Mouse (Mus musculus) MEL (cell line): ENCODE data around the gene Sdr39u1. TPM values are rescaled to one million over a fixed set of nuclear protein-coding genes. Genes with fewer than 3 reads are reported as not detected.

Source experiments
- DNase-seq: peaks from one replicate; pipeline ENCODE4 v3.0.0; 2011; ENCODE audit warnings: low read depth, low spot score
- H3K27ac ChIP-seq: 2 replicates; pipeline ENCODE4 v1.5.1; 2012; ENCODE audit warnings: low read depth, mild to moderate bottlenecking, control low read depth, low read length, moderate library complexity; ENCODE audit not compliant: control insufficient read depth
- H3K27me3 ChIP-seq, 2 experiments: fragments of 150-350 bp in 1 of 2; sonication (generic) in 1 of 2; 2 replicates each; pipeline ENCODE4 v1.6.1; 2012; ENCODE audit warnings: low read length in 2 of 2, mild to moderate bottlenecking in 2 of 2, improper control_type of control experiment in 1 of 2, moderate library complexity in 1 of 2; ENCODE audit not compliant: insufficient read depth in 2 of 2, control insufficient read depth in 1 of 2
- H3K36me3 ChIP-seq, 2 experiments: 2 replicates each; pipeline ENCODE4 v1.6.1; 2012 to 2014; ENCODE audit warnings: low read length in 2 of 2, improper control_type of control experiment in 1 of 2, inconsistent platforms in 1 of 2, mild to moderate bottlenecking in 1 of 2; ENCODE audit not compliant: insufficient read depth in 2 of 2, control insufficient read depth in 1 of 2
- H3K4me1 ChIP-seq, 2 experiments: fragments of 150-350 bp in 1 of 2; sonication (generic) in 1 of 2; 2 replicates each; pipeline ENCODE4 v1.6.1; 2012; ENCODE audit warnings: low read length in 2 of 2, improper control_type of control experiment in 1 of 2, mild to moderate bottlenecking in 1 of 2; ENCODE audit not compliant: insufficient read depth in 2 of 2, control insufficient read depth in 1 of 2
- H3K4me3 ChIP-seq, 2 experiments: fragments of 150-350 bp in 1 of 2; sonication (generic) in 1 of 2; 2 replicates each; pipeline ENCODE4 v1.5.1; 2012; ENCODE audit warnings: low read depth in 2 of 2, low read length in 2 of 2, mild to moderate bottlenecking in 2 of 2, moderate library complexity in 2 of 2, control low read depth in 1 of 2, improper control_type of control experiment in 1 of 2; ENCODE audit not compliant: control insufficient read depth in 1 of 2, insufficient read depth in 1 of 2
- H3K79me2 ChIP-seq: 2 replicates; pipeline ENCODE4 v1.6.1; 2012; ENCODE audit warnings: mild to moderate bottlenecking, low read length, moderate library complexity; ENCODE audit not compliant: control insufficient read depth, poor library complexity, insufficient read depth
- H3K9ac ChIP-seq: 2 replicates; pipeline ENCODE4 v1.6.1; 2012; ENCODE audit warnings: low read depth, mild to moderate bottlenecking, control low read depth, low read length, moderate library complexity; ENCODE audit not compliant: control insufficient read depth, poor library complexity, severe bottlenecking
- H3K9me3 ChIP-seq: fragments of 150-350 bp; sonication (generic); replicated peaks from 2 replicates; pipeline ENCODE4 v1.6.1; 2012; ENCODE audit warnings: mild to moderate bottlenecking, low read length, improper control_type of control experiment, moderate library complexity; ENCODE audit not compliant: insufficient read depth
- BHLHE40 ChIP-seq: IDR thresholded peaks from 2 replicates; pipeline ENCODE4 v1.6.1; 2012; ENCODE audit warnings: low read depth, mild to moderate bottlenecking, inconsistent platforms, low read length, improper control_type of control experiment, borderline replicate concordance
- CHD2 ChIP-seq: IDR thresholded peaks from 2 replicates; pipeline ENCODE4 v1.6.1; 2011; ENCODE audit warnings: low read length, improper control_type of control experiment
- E2F4 ChIP-seq: IDR thresholded peaks from 2 replicates; pipeline ENCODE4 v1.6.1; 2011; ENCODE audit warnings: low read depth, low read length, improper control_type of control experiment, borderline replicate concordance
- ELF1 ChIP-seq: IDR thresholded peaks from 2 replicates; pipeline ENCODE4 v1.6.1; 2014; ENCODE audit warnings: low read depth, mild to moderate bottlenecking, inconsistent platforms, low read length, improper control_type of control experiment, moderate library complexity
- EP300 ChIP-seq, 2 experiments: IDR thresholded peaks; 2 replicates each; pipeline ENCODE4 v1.6.1; 2011; ENCODE audit warnings: improper control_type of control experiment in 2 of 2, low read length in 2 of 2, low read depth in 1 of 2, mild to moderate bottlenecking in 1 of 2
- ETS1 ChIP-seq: IDR thresholded peaks from 2 replicates; pipeline ENCODE4 v1.6.1; 2012; ENCODE audit warnings: low read depth, mild to moderate bottlenecking, inconsistent platforms, low read length, improper control_type of control experiment, moderate library complexity
- HCFC1 ChIP-seq: IDR thresholded peaks from 2 replicates; pipeline ENCODE4 v1.6.1; 2012; ENCODE audit warnings: low read depth, mild to moderate bottlenecking, inconsistent platforms, low read length, improper control_type of control experiment, moderate library complexity
- KAT2A ChIP-seq: conservative IDR thresholded peaks from 2 replicates; pipeline ENCODE4 v1.6.1; 2012; ENCODE audit warnings: low read depth, low read length, improper control_type of control experiment, inconsistent platforms
- MAX ChIP-seq: IDR thresholded peaks from 2 replicates; pipeline ENCODE4 v1.6.1; 2011; ENCODE audit warnings: low read length, improper control_type of control experiment
- MYB ChIP-seq: IDR thresholded peaks from 2 replicates; pipeline ENCODE4 v1.6.1; 2011; ENCODE audit warnings: mild to moderate bottlenecking, low read depth, low read length, improper control_type of control experiment
- NELFE ChIP-seq: IDR thresholded peaks from 2 replicates; pipeline ENCODE4 v1.6.1; 2011; ENCODE audit warnings: low read depth, low read length, improper control_type of control experiment
- NRF1 ChIP-seq: IDR thresholded peaks from 2 replicates; pipeline ENCODE4 v1.6.1; 2014; ENCODE audit warnings: low read depth, mild to moderate bottlenecking, inconsistent platforms, low read length, improper control_type of control experiment, moderate library complexity; ENCODE audit not compliant: poor library complexity, insufficient read depth, severe bottlenecking
- POLR2A ChIP-seq, 2 experiments: IDR thresholded peaks; 2 replicates each; pipeline ENCODE4 v1.6.1; 2011 to 2012; ENCODE audit warnings: low read length in 2 of 2, mild to moderate bottlenecking in 2 of 2, control low read depth in 1 of 2, improper control_type of control experiment in 1 of 2, low read depth in 1 of 2, moderate library complexity in 1 of 2; ENCODE audit not compliant: control insufficient read depth in 1 of 2, insufficient read depth in 1 of 2, poor library complexity in 1 of 2
- POLR2AphosphoS2 ChIP-seq: IDR thresholded peaks from 2 replicates; pipeline ENCODE4 v1.6.1; 2011; ENCODE audit warnings: low read length, improper control_type of control experiment
- RAD21 ChIP-seq: IDR thresholded peaks from 2 replicates; pipeline ENCODE4 v1.6.1; 2011; ENCODE audit warnings: mild to moderate bottlenecking, low read depth, low read length, improper control_type of control experiment
- RCOR1 ChIP-seq: IDR thresholded peaks from 2 replicates; pipeline ENCODE4 v1.6.1; 2012; ENCODE audit warnings: low read depth, mild to moderate bottlenecking, inconsistent platforms, low read length, improper control_type of control experiment
- SIN3A ChIP-seq: IDR thresholded peaks from 2 replicates; pipeline ENCODE4 v1.6.1; 2012; ENCODE audit warnings: low read length, improper control_type of control experiment, inconsistent platforms
- TAL1 ChIP-seq: IDR thresholded peaks from 2 replicates; pipeline ENCODE4 v1.6.1; 2012; ENCODE audit warnings: mild to moderate bottlenecking, inconsistent platforms, low read length, moderate library complexity, mixed read lengths
- TBP ChIP-seq: IDR thresholded peaks from 2 replicates; pipeline ENCODE4 v1.8.0; 2011; ENCODE audit warnings: low read depth, low read length, improper control_type of control experiment
- TCF12 ChIP-seq: IDR thresholded peaks from 2 replicates; pipeline ENCODE4 v1.6.1; 2014; ENCODE audit warnings: low read depth, mild to moderate bottlenecking, inconsistent platforms, low read length, improper control_type of control experiment, moderate library complexity
- USF1 ChIP-seq: IDR thresholded peaks from 2 replicates; pipeline ENCODE4 v1.6.1; 2014; ENCODE audit warnings: low read depth, mild to moderate bottlenecking, inconsistent platforms, low read length, improper control_type of control experiment, moderate library complexity
- ZKSCAN1 ChIP-seq: IDR thresholded peaks from 2 replicates; pipeline ENCODE4 v1.6.1; 2012; ENCODE audit warnings: low read depth, mild to moderate bottlenecking, inconsistent platforms, low read length, improper control_type of control experiment, moderate library complexity
- ZMIZ1 ChIP-seq: IDR thresholded peaks from 2 replicates; pipeline ENCODE4 v1.6.1; 2012; ENCODE audit warnings: low read depth, mild to moderate bottlenecking, inconsistent platforms, low read length, improper control_type of control experiment, moderate library complexity
- ZNF384 ChIP-seq: IDR thresholded peaks from 2 replicates; pipeline ENCODE4 v1.6.1; 2012; ENCODE audit warnings: low read depth, mild to moderate bottlenecking, inconsistent platforms, low read length, improper control_type of control experiment
- polyA plus RNA-seq, 2 experiments: library from polyadenylated mRNA; stranded (reverse) in 1 of 2; unstranded in 1 of 2; fragments of >175 nt in 1 of 2; fragments of >200 nt in 1 of 2; gene quantifications; 2 replicates each; pipeline versions ENCODE4 v1.2.1 to v1.2.4; 2012; ENCODE audit warnings: low replicate concordance in 2 of 2, low read depth in 1 of 2; ENCODE audit not compliant: insufficient read length in 2 of 2, insufficient read depth in 1 of 2, missing spikeins in 1 of 2
- total RNA-seq: library from RNA; depleted of rRNA; stranded (reverse); fragments of 300-350 nt; gene quantifications from 2 replicates; pipeline ENCODE4 v1.2.3, GENCODE M21; 2012

The Sdr39u1 gene
- total and polyA plus RNA-seq, 3 experiments, result 1.1 to 2.3 TPM; not detected in 1

DNA sequence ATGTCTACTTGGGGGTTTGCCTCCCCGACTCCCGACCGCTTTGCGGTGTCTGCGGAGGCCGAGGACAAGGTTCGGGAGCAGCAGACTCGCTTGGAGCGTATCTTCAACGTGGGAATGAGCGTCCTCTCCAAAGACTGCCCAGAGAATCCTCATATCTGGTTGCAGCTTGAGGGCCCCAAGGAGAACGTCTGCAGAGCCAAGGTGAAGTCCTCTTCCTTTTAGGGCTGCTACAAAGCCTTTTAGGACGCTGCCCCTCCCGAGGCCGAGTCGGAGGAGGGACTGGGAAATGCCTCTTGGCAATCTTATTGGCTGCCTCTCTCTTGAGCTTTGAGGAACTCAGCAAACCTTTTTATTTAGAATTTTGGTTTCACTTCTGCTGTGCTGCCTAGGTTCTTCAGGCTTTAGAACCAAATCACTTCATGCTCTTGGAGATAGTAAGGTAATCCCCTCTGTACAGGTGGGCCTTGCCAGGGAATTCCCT lies 14.3 kb downstream of the Sdr39u1 start:
- no peaks in the 10 kb centered on the region for H3K27me3 ChIP-seq
- H3K36me3 ChIP-seq, result peaks cover 0 to 7% of the 10 kb centered on the region in 2 experiments; a peak in 3 of 4 replicates
- peak overlapping the region; percentile 65 for H3K9ac ChIP-seq
- peaks cover 4% of the 10 kb centered on the region for H3K79me2 ChIP-seq
- H3K9me3 ChIP-seq, result no peaks in the 10 kb centered on the region
- H3K27ac ChIP-seq, result peak overlapping the region; percentile 66
- peaks cover 4 to 20% of the 10 kb centered on the region in 2 experiments for H3K4me1 ChIP-seq
- DNase-seq, result peak; percentile 90
- 0 out of 2 replicates have a peak, but pooled peaks have one; percentile 25 for TF ChIP-seq ETS1
- no peak for TF ChIP-seq RAD21
- TF ChIP-seq POLR2AphosphoS2, result peak; percentile 62; the same call in 1 of the 2 replicates
- no peak for TF ChIP-seq E2F4
- peak; percentile 49; the same call in 1 of the 2 replicates for TF ChIP-seq NELFE
- TF ChIP-seq BHLHE40, result no peak
- peak; percentile 40; the same call in 1 of the 2 replicates for TF ChIP-seq TCF12
- 0 out of 2 replicates have a peak, but pooled peaks have one; percentile 38 for TF ChIP-seq TBP
- peak in 1 of 2 experiments; percentile 63; a peak in 2 of 4 replicates for TF ChIP-seq POLR2A (IDR thresholded peaks at IDR 0.05; ENCODE audit: control insufficient read depth in 1 of 2, insufficient read depth in 1 of 2, low read depth in 1 of 2, low read length in 2 of 2, poor library complexity in 1 of 2)
- peak; percentile 16 for TF ChIP-seq SIN3A
- peak; percentile 45; the same call in 1 of the 2 replicates for TF ChIP-seq HCFC1
- TF ChIP-seq, all 39 proteins: peak for 8
- peak overlapping the region; percentile 63 to 90 for H3K4me3 ChIP-seq

DNA sequence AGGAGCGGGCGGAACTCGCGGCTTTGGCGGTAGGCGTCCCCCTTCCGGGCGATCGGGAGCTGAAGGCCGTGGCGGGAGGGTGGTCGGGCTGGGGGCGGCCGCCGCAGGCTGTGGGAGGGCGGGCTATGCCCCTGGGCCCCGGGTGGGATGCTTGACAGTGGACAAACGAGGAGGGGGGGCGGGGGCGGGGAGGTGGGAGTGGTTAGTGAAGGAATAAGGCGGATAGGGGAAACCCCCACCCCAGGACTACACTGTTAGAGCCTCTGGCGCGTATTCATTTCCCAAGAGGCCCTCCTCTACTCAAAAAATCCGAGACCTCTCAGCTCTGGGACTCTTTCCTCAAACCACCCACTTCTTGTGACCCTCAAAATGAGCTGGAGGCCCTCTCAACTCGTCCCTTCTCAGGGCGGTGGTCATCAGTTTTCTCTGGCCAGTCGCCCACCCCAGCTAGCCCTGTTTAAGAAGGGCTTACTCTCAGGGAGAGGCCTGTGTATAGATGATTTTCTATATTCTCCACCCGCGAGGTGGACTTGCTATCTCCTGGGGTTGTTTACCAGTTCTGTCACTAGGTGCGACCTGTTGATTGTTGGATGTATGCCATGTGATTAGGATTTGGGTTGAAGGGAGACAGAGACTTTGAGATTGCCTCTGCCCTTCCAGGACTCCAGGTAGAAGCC lies 14.8 kb downstream of the Sdr39u1 start:
- Histone ChIP-seq H3K4me3 (peak overlapping the region; percentile 63 to 90), H3K27me3 (no peaks in the 10 kb centered on the region), H3K27ac (peak overlapping the region; percentile 66), H3K79me2 (peaks cover 4% of the 10 kb centered on the region), H3K9me3 (no peaks in the 10 kb centered on the region), H3K4me1 (peaks cover 4 to 25% of the 10 kb centered on the region in 2 experiments), H3K9ac (peak overlapping the region; percentile 68), H3K36me3 (peaks cover 0 to 10% of the 10 kb centered on the region in 2 experiments; a peak in 3 of 4 replicates)
- DNase-seq, result peak; percentile 53
- no peak for TF ChIP-seq ZNF384
- TF ChIP-seq SIN3A, result 0 out of 2 replicates have a peak, but pooled peaks have one; percentile 19

DNA sequence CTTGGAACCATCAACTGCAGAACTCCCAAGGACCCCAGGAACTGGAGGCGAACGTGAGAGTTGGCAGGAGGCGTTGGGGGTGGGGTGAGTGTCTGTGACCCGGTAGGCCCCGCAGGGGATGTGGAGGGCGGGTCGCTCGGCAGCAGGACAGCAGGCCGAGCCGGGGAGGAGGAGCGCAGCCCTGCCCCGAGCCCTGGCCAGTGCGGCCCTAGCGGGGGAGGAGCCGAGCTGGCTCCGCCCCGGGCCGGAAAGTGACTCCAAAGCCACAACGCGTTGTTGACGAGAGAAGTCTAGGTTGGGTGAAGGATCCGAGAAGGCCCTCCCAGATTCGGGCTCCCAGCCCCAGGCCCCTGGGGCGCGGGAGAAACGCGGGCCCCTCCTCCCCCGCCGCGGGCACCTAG lies 15.4 kb downstream of the Sdr39u1 start, which contains the start of gene Khnyn:
TSS of gene Khnyn (plus strand) at position 235 of the 401 bp plus-strand sequence.
- Histone ChIP-seq H3K4me1 (peaks cover 4 to 29% of the 10 kb centered on the region in 2 experiments), H3K27me3 (no peaks in the 10 kb centered on the region)
- DNase-seq, result peak; percentile 91
- TF ChIP-seq ZMIZ1 (peak; percentile 69), HCFC1 (peak; percentile 54; the same call in 1 of the 2 replicates), KAT2A (no peak), POLR2AphosphoS2 (no peak), ZNF384 (no peak), MYB (no peak), CHD2 (no peak; the same call in 1 of the 2 replicates), RCOR1 (peak; percentile 31; the same call in 1 of the 2 replicates), TAL1 (no peak), NRF1 (0 out of 2 replicates have a peak, but pooled peaks have one; percentile 18), USF1 (no peak), BHLHE40 (0 out of 2 replicates have a peak, but pooled peaks have one; percentile 26), ELF1 (no peak), MAX (no peak), ZKSCAN1 (no peak), EP300 (IDR thresholded peaks at IDR 0.05; ENCODE audit: low read depth in 1 of 2, low read length in 2 of 2) (no peak)

More for the DNA sequence above, 15.4 kb downstream of the Sdr39u1 start, which contains the start of gene Khnyn:
- H3K4me3 ChIP-seq, result peak within 1 kb of the TSS; percentile 63 to 90
- peak within 1 kb of the TSS; percentile 66 for H3K27ac ChIP-seq
- peaks cover 4% of the 10 kb centered on the region for H3K79me2 ChIP-seq
- peaks cover 0 to 10% of the 10 kb centered on the region in 2 experiments; a peak in 3 of 4 replicates for H3K36me3 ChIP-seq
- no peaks in the 10 kb centered on the region for H3K9me3 ChIP-seq
- peak within 1 kb of the TSS; percentile 68 for H3K9ac ChIP-seq
